Mouse (Mus musculus): ENCODE results near the gene Ccnq. TPM values are rescaled to one million over a fixed set of nuclear protein-coding genes. Genes with fewer than 3 reads are reported as not detected.

Gene Ccnq
- total RNA-seq (2017), result 19.4 and 30.0 TPM in 2 replicates

- ATAC-seq (replicated peaks in 1 of 2; ENCODE audit: insufficient read depth in 1 of 2, low FRiP score in 2 of 2, low TSS enrichment in 1 of 2, low read depth in 1 of 2, poor library complexity in 2 of 2, severe bottlenecking in 2 of 2), result peak; percentile 68 to 82
Observed at GRCm38 (mm10) chr11:78750885-78751842, at the start of gene Ccnq. TSS of gene Ccnq (minus strand) at chr11:78751729.

GRCm38 (mm10) chr11:78801094-78801493 lies 49.6 kb upstream of the Ccnq start:
- ATAC-seq (replicated peaks in 1 of 2; ENCODE audit: insufficient read depth in 1 of 2, low FRiP score in 2 of 2, low TSS enrichment in 1 of 2, low read depth in 1 of 2, poor library complexity in 2 of 2, severe bottlenecking in 2 of 2), result no peak

DNA sequence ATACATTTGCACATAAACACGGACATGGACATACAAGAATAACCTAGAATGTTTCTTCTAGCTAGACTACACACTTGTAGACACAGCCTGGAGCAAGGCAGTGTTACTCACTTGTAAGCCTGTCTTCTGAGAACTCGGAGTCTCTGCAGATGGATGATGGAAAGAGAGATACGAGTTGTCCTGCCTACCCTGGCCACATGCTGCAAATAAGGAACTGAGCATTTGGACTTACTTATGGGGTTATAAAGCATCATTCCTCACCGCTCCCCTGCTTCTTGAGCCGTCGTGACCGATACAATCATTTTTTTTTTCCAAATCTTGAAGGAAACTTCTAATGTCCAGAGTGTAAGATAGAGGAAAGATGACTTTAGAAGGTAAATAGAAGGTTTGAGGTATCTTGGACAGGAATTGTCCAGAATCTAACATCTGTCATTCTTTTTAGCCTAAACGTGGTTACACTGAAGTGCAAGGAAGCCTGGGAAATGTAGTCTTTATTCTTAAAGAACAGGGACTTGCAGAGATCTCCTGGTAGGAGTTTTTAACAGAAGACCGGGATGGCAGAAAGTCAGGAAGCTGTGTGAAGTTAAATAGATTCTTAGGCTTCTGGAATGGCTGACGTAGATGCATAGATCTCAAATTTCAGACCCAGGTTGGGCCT lies 44.7 kb upstream of the Ccnq start:
- ATAC-seq (replicated peaks in 1 of 2; ENCODE audit: insufficient read depth in 1 of 2, low FRiP score in 2 of 2, low TSS enrichment in 1 of 2, low read depth in 1 of 2, poor library complexity in 2 of 2, severe bottlenecking in 2 of 2), result no peak

DNA sequence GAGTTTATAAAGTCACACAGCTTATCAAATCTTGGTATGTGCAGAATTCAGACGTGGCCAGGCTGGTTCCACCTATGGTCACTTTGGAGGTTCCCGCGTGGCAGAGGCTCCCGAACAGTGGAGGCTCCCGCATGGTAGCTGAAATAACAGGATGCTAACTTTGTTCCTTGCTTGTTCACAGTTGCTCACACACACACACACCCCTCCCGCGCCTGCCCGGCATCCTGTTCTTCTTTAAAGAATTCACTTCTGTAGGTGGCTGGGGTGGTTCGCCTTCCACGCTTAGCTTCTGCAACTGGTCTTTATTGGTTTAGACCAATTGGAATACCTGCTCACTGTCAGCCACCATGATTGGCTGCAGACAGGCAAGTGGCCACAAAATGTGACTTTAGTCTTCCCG lies 41.6 kb upstream of the Ccnq start:
- ATAC-seq (replicated peaks in 1 of 2; ENCODE audit: insufficient read depth in 1 of 2, low FRiP score in 2 of 2, low TSS enrichment in 1 of 2, low read depth in 1 of 2, poor library complexity in 2 of 2, severe bottlenecking in 2 of 2), result no peak

DNA sequence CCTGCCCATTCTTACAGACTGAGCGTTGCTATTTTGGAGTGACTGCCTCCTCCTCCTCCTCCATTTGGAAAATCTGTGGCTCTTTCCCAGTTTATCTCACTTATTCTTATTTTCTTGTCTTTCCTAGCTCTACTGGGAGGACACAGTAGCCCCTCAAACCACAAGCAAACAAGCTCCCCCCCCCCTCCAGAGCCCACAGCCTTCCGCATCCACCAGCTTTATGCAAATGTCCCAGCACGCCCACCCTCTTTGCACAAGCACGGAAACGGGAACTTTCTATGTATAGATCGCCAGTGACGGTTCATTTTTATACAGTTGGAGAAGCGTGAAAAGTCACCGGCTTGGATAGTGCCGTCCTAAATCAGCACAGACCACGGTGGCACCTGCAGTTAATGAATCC lies 40.9 kb upstream of the Ccnq start:
- ATAC-seq (replicated peaks in 1 of 2; ENCODE audit: insufficient read depth in 1 of 2, low FRiP score in 2 of 2, low TSS enrichment in 1 of 2, low read depth in 1 of 2, poor library complexity in 2 of 2, severe bottlenecking in 2 of 2), result peak; percentile 72 to 81

DNA sequence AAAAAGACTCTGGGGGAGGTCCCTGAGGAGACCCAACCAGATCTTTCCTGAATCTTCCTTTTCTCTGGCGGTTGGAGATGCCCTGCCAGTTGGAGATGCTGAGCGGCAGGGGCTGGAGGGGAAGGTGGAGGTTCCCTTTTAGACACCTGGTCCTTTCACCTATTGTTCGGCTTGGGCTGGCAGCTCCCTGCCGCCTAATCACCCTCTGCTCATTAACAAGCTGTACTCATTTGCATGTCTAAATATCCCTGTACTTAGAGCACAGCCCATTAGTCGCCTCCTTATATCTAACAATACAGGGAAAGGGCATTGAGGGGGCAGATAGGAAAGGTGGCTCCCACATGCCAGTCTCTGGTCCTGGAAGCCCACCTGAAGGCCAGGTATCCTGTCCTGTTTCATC lies 40.5 kb upstream of the Ccnq start:
- no peak for ATAC-seq (replicated peaks in 1 of 2; ENCODE audit: insufficient read depth in 1 of 2, low FRiP score in 2 of 2, low TSS enrichment in 1 of 2, low read depth in 1 of 2, poor library complexity in 2 of 2, severe bottlenecking in 2 of 2)

DNA sequence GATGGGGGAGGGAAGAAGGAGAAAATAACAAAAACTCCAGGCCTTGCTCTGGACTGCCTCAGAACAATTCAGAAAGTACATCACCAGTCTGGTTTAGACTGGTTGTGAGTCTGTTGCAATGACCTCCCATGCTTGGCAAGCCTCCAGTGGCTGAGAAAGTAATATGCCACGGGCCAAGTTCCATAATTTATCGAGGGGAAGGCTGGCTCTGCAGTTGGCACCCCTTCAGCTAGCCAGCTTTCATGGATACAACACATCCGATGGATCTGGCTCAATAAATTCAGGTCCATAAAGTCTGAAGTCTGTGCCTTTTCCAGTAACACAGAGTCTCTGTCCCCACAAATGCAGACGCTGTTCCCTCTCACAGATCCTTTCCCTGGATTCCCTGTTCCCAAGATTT lies 40.1 kb upstream of the Ccnq start:
- ATAC-seq (replicated peaks in 1 of 2; ENCODE audit: insufficient read depth in 1 of 2, low FRiP score in 2 of 2, low TSS enrichment in 1 of 2, low read depth in 1 of 2, poor library complexity in 2 of 2, severe bottlenecking in 2 of 2), result 0 out of 4 replicates have a peak, but pooled peaks have one; percentile 33

- no peak for ATAC-seq (replicated peaks in 1 of 2; ENCODE audit: insufficient read depth in 1 of 2, low FRiP score in 2 of 2, low TSS enrichment in 1 of 2, low read depth in 1 of 2, poor library complexity in 2 of 2, severe bottlenecking in 2 of 2)
Observed at GRCm38 (mm10) chr11:78789370-78790060, 38.0 kb upstream of the Ccnq start.

DNA sequence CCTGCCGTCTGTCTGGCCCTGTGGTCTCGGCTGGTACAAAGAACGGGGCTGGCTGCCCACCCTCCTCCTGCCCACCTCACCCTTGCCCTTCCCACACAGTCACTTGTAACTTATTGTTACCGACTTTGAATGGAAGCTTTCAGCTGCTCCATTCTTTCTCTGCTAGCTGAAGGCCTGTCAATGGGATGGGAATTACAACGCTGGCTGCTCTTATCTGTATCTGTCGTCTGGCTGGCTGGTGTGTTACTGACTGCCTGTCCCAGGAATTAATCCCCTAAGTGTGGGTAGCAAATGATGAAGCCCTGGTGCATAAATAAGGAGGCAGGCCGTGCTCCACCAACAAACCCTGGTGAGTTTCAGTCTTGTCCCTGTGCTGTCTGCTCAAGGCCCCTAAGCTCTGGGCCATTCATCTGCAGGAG lies 34.5 kb upstream of the Ccnq start:
- no peak for ATAC-seq (replicated peaks in 1 of 2; ENCODE audit: insufficient read depth in 1 of 2, low FRiP score in 2 of 2, low TSS enrichment in 1 of 2, low read depth in 1 of 2, poor library complexity in 2 of 2, severe bottlenecking in 2 of 2)

- ATAC-seq (replicated peaks in 1 of 2; ENCODE audit: insufficient read depth in 1 of 2, low FRiP score in 2 of 2, low TSS enrichment in 1 of 2, low read depth in 1 of 2, poor library complexity in 2 of 2, severe bottlenecking in 2 of 2), result no peak
Observed at GRCm38 (mm10) chr11:78782791-78783347, 31.3 kb upstream of the Ccnq start.

- no peak for ATAC-seq (replicated peaks in 1 of 2; ENCODE audit: insufficient read depth in 1 of 2, low FRiP score in 2 of 2, low TSS enrichment in 1 of 2, low read depth in 1 of 2, poor library complexity in 2 of 2, severe bottlenecking in 2 of 2)
Observed at GRCm38 (mm10) chr11:78782326-78782725, 30.8 kb upstream of the Ccnq start.

GRCm38 (mm10) chr11:78780571-78780970 lies 29.0 kb upstream of the Ccnq start:
- ATAC-seq (replicated peaks in 1 of 2; ENCODE audit: insufficient read depth in 1 of 2, low FRiP score in 2 of 2, low TSS enrichment in 1 of 2, low read depth in 1 of 2, poor library complexity in 2 of 2, severe bottlenecking in 2 of 2), result no peak

- ATAC-seq (replicated peaks in 1 of 2; ENCODE audit: insufficient read depth in 1 of 2, low FRiP score in 2 of 2, low TSS enrichment in 1 of 2, low read depth in 1 of 2, poor library complexity in 2 of 2, severe bottlenecking in 2 of 2), result no peak
Observed at GRCm38 (mm10) chr11:78780002-78780401, 28.5 kb upstream of the Ccnq start.

- no peak for ATAC-seq (replicated peaks in 1 of 2; ENCODE audit: insufficient read depth in 1 of 2, low FRiP score in 2 of 2, low TSS enrichment in 1 of 2, low read depth in 1 of 2, poor library complexity in 2 of 2, severe bottlenecking in 2 of 2)
Observed at GRCm38 (mm10) chr11:78777851-78778680, 26.5 kb upstream of the Ccnq start.

DNA sequence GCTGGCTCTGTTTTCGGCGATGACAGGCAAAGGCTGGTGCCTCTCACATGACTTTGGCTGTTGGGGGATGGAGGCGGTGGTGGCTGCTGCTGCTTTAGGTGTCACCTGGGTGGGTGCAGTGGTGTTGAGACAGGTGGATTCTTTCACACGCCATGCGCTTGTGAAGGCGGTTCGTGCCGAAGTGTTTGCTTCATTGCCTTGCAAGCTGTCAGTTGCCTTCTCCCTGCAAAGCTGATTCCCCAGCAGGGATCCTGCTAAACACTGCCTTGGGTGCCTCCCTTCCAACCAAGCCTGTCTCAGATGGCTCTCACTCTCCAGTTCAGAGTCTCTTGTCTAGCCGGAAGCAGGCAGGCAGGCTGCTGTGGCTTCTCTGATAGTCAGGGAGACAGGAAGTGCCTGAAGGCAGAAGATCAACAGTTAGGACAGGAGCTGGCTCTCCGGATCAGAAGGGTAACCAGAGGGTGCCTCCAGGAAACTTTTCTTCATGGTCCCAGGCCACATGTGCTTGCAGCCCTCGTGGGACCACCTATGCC lies 20.3 kb upstream of the Ccnq start:
- ATAC-seq (replicated peaks in 1 of 2; ENCODE audit: insufficient read depth in 1 of 2, low FRiP score in 2 of 2, low TSS enrichment in 1 of 2, low read depth in 1 of 2, poor library complexity in 2 of 2, severe bottlenecking in 2 of 2), result peak; percentile 79 to 91

DNA sequence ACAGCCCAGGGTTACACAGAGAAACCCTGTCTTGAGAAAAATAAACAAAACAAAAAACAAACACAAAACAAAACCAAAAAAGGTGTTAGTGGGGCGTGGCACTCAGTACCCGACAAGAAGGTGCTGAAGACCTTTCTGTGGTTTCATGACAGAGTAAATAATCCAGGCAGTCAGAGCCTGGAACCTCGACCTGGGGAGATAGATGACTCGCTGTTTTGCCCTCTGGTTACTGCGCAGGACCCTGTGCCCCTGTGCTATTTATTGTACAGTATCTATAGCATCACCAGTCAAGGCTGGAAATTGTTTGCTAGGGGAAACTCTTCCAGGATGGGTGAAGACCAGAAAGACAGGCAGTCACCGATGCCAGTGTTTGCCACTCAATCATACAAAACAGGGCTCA lies 18.9 kb upstream of the Ccnq start:
- ATAC-seq (replicated peaks in 1 of 2; ENCODE audit: insufficient read depth in 1 of 2, low FRiP score in 2 of 2, low TSS enrichment in 1 of 2, low read depth in 1 of 2, poor library complexity in 2 of 2, severe bottlenecking in 2 of 2), result no peak

DNA sequence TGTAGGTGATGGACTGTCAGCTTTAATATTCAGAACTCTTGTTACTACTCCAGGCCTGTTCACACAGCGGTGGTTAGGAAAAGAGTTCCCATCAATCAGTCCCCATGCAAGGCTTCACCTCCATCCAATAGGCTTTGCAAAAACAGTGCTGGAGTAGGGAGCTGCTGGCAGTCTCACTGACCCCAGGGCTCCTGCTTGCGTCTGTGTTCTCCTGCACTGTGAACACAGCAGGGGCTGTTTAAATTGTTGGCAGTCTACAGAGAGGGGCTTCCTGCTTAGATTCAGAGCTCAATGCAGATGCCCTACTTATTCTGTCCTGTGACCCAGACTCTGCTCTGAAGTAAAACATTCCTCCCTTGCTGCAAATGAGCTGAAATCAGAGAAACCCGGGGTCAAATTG lies 17.2 kb upstream of the Ccnq start:
- ATAC-seq (replicated peaks in 1 of 2; ENCODE audit: insufficient read depth in 1 of 2, low FRiP score in 2 of 2, low TSS enrichment in 1 of 2, low read depth in 1 of 2, poor library complexity in 2 of 2, severe bottlenecking in 2 of 2), result no peak

Data from hematopoietic stem cell, adult 5-6 weeks (primary cell).